Mouse (Mus musculus) spleen, postnatal 10 days (tissue): ENCODE data around the gene Rsph3b.
A peak's percentile ranks its signal among the peaks of the same experiment; 100 is the strongest.
"Not testable (repeated sequence)": the region's sequence is repeated elsewhere in the genome, so short reads cannot be mapped to it uniquely, and the experiment has no call there.

Experiments used
- DNase-seq, 2 experiments: peaks; one replicate each; pipeline ENCODE4 v3.0.0; 2021 to 2022; ENCODE audit warnings: low spot score in 2 of 2

Rsph3b gene

GRCm38 (mm10) chr17:6947984-6948768 lies at the start of gene Rsph3b:
Rsph3b (minus strand) TSS chr17:6948682.
- DNase-seq, result peak; percentile 74 to 78

DNA sequence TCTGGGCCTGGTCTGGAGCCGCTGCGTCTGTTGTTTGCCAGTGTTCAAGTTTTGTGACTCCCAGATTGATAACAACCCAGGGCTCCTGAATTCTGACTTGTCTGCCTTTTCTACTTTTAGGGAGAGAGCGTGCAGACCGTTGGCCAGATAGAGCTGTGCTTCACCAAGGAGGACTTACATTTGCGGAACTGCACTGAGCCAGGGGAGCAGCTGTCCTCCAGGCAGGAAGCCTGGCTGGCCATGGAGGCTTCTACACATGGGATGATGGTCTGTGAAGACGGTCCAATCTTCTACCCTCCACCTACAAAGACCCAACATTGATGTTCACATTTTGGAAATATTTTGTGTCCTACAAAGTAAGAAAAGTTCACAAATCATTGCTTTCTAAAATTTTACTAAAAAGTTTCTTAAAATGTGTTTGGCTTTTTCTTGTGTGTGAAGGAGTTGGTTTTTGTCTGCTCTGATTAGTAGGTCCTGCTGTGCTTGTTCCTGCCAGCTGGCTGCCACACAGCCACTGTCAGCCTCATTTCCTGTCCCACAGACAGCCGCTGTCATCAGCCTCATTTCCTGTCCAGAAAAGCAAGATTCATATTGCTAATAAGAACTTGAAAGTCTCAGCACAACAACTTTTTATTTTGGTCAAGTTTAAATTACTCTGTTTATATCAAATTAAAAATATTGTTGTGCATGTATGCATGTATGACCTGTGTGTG lies 49.5 kb upstream of the Rsph3b start:
- not testable (repeated sequence) for DNase-seq

- not testable (repeated sequence) for DNase-seq
Observed at GRCm38 (mm10) chr17:6996826-6997225, 48.3 kb upstream of the Rsph3b start.

DNA sequence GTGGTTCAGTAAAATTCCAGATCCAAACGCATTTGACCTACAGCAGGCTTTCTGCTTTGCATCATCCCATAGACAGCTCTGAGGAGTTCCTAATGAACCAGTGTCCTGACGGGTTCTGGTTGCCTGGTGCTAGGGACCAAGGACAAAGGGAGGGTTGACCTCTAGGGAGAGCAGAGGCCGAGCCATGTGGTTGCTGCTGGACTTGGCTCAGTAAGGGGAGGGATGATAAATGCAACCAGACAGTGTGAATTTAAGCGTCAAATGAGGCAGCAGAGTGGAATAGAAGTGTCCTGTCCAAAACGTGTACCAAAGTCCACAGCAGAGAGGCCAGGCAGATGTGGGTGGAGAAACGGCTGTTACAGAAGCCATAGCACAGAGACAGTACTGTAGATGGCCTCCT lies 47.0 kb upstream of the Rsph3b start:
- DNase-seq, result not testable (repeated sequence)

- DNase-seq, result not testable (repeated sequence)
Observed at GRCm38 (mm10) chr17:6986118-6986517, 37.6 kb upstream of the Rsph3b start.

DNA sequence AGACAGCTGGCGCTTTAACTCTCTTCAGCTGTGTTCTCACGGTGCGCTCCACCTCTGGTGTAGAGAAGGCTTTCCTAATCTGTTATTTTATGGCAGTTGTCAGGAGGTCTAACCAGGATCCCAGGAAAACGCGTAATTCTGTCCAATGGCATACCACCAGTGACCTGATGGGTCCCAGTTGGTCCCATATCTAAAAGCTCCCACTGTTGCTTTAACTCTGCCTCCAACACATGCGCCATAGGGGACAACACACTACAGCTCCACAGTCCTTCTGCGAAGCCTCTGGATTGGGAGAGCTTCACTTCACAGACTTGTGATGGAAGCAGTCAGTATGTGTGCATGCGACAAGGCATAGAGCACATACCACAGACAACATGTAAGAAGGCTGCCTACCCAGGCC lies 31.7 kb upstream of the Rsph3b start:
- not testable (repeated sequence) for DNase-seq

DNA sequence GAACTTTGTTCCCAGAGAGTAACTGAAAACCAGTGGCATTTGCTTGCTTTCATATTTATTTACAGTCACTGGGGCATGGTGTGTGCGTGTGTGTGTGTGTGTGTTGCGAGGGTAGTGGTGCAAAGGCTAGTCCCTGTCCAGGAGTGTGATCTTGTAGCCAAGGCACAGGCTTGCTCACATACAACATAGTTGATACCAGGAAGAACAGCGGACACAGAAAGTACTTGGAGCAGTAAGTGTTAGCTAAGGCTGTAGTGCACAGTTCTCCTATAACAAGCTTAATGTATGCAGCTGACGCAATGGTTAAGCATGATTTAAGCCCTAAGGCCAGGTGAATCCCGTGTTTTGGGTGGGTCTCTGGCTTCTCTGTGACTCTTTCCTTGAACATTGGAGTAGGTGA lies 30.9 kb upstream of the Rsph3b start:
- not testable (repeated sequence) for DNase-seq

DNA sequence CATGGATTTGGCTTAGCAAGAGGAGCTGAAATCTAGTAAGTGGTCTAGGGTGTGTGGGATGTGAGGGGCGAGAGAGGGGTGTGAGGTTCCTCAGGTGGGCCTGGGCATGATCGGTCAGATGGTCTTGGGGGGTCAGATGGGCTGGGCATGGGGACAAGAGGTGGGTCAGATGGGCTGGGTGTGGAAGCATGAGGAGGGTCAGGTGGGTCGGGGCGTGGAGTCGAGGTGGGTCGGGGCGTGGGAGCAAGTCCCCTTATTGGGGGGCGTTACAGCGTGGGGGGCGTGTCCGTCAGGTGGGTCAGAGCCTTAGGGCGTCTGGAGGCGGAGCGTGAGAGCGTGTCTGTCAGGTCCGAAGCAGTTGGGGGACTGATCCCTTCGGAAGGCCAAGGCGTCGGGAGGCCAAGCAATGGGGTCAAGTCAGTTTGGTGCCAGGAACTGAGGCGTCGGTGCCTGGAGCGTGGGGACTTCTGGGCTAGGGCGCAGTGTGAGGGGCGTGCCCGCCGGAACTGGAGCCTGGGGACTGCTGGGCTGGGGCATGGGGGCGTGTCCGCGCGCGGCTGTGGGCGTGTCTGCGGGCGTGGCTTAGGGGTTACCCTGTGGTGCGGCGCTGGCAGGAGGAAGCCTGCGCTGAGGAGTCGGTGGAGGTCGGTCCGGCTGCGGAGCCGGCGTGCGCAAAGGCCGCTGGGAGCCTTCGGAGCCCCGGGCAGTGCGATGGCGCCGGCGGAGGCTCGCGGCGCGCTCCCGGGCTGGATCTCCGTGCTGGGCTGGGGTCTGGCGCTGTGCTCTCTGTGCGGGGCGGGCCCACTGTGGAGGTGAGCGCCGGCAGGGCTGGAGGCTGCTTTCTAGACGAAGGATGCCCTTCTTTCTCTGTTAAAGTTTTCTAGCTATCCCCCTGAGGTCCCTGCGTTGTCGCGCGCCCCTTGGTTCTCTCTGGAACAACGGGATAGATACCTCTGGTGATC lies 30.1 kb upstream of the Rsph3b start, which contains the start of gene Gm49721:
Gene Gm49721, plus strand, starts transcription at position 618 of the 962 bp plus-strand sequence.
- peak; percentile 60 to 74 for DNase-seq

DNA sequence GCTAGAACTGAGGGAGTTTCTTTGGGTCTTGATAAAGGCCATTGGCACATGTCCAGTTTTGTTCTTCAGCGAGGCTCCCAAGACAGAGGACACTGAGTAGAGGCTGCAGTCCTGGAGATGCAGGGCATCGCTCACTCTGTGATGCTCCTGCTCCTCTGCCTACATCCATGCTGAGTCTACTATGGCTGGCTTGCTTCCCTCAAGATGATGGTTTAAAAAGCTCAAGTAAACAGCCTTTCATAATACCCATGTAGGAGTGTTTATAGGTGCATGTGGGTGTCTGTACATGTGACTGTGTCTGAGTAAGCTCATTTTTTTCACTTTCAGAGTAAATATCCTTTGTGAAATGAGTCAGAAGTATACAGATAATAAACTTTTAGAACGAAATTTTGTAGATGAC lies 26.5 kb upstream of the Rsph3b start:
- not testable (repeated sequence) for DNase-seq

- DNase-seq, result not testable (repeated sequence)
Observed at GRCm38 (mm10) chr17:6972836-6973396, 24.4 kb upstream of the Rsph3b start.

DNA sequence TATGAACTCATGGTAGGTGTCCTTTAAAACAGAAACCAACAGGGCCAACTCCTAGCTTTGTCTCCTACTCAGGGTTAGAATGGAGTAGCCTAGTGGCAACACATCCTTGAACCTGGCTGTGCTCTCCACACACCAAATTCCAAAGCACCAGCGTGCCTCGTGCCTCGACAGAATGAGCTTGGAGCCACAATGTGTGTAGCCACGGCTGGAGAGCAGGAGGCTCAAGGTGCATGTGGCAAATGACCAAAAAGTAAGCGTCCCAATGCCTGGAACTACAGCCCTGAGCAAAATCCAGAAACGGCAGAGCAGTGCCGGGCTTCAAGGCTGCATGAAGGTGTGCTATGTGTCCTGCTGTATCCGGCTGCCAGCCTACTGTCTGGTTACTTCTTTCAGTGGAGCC lies 22.8 kb upstream of the Rsph3b start:
- DNase-seq, result not testable (repeated sequence)

- DNase-seq, result not testable (repeated sequence)
Observed at GRCm38 (mm10) chr17:6970334-6970733, 21.9 kb upstream of the Rsph3b start, which contains the start of gene Rnaset2b. Rnaset2b (plus strand) TSS chr17:6970634.

DNA sequence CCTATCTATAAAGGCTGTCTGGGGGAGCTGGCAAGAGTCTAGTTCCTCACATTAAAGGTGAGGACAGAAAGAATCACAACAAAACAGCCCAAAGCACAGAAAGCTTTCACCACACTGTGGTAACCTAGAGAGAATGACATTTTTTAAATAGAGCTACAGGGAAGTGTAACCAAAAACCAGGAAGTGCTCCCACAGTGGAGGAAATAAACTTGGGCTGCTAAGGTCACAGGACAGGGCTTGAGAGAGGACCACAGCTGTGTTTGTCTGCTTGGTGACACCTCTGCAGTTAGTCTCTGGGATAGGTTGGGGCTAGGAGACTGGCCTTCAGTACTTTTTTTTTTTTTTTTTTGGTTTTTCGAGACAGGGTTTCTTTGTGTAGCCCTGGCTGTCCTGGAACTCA lies 19.2 kb upstream of the Rsph3b start:
- not testable (repeated sequence) for DNase-seq

DNA sequence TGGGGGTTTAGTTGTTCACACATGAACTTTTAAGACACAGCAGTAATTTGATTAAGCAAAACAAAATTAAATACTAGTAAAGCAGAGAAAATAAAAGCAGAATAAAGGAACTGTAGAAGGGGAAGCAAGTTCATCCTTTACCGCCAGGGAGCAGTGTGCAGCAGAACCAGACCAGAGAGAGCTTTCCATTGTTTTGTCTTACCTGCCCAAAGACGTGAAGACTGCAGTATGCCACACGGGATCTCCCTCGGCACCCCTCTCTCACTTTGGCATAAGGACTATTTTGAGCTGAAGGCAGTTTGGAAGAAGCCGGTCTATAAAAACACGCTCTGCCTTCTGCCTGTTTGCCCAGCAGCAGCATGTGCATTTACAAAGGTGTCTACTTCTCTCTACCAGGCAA lies 16.9 kb upstream of the Rsph3b start:
- peak in 1 of 2 experiments; percentile 33 for DNase-seq

DNA sequence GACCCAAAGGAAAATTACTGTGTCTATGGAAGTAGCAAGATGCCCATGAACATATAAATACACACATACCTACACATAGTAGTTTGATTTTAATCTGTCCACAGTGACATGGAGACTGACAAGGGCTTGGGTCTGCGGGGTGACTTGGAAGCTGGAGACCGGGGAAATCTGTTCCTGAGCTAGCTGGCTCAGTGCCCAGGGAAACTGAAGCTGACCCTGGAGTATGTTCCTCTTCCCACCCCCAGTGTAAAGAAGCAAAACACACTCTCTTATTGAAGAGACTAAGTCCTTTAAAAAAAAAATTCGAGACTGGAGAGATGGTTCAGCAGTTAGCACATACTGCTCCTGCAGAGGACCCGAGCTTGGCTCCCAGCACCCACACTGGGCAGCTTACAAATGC lies 14.5 kb upstream of the Rsph3b start:
- not testable (repeated sequence) for DNase-seq

GRCm38 (mm10) chr17:6962339-6962738 lies 13.9 kb upstream of the Rsph3b start:
- DNase-seq, result not testable (repeated sequence)

DNA sequence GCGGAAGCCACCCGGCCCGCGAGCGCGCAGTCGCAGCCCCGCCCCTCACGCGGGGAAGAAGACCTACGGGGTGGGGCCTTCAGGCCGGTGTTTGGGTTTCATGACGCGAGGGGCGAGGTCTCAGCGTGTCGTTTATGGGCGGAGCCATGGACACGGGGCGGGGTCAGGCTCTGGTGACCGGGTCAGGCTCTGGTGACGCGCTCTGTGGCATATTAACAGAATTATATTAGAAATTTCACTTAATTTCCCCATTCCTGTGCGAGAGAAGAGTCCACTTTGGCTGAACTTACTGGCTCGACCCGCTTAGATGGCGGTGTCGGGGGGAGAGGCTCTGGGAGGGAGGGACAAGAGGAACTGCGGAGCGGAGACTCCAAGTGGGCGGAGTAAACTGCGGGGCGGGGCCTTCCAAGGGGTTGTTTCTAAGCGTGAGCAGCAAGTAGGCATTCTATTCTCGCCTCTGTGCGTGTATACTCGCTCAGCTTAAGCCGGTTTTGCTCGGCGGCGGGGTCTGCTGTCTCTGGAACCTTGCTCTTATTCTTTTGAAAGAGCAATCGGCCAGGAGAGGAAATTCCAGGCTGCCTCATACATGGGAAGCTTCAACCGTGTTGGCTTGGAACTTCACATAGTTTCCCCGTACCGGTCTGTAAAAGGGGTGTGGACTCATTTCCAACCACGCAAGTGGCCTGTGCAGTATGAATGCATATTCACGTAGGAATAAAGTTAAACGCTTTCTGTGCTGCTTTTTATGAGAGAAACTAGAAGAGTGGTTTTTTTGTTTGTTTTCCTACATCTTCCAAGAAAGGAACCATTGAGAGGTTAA lies 12.9 kb upstream of the Rsph3b start:
- peak in 1 of 2 experiments; percentile 55 for DNase-seq

DNA sequence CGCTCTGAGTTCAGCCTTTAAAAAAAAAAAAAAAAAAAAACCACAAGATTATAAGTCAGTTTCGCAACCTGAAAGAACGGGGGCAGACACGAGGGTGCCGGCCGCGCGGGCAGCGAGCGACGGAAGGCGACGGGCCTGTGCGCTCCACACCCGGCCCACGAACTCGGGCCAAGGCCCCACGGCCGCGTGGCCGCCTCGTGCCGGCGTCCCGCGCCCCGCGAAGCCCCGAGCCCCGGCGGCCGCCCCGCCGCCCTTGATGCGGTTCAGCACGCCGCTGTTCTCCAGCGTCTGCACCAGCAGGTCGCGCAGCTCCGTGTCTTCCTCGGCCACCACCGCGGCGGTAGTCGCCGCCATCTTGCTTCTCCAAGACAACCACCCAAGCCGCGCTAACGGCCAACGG lies 12.3 kb upstream of the Rsph3b start, which contains the start of gene Tagap1:
Gene Tagap1, minus strand, starts transcription at position 381 of the 400 bp plus-strand sequence.
- DNase-seq, result peak; percentile 48 to 71

- DNase-seq, result not testable (repeated sequence)
Observed at GRCm38 (mm10) chr17:6960349-6960748, 11.9 kb upstream of the Rsph3b start.
